Mouse (Mus musculus) embryo, embryonic 11 days (tissue): Measurements from ENCODE around the gene Prrt2.

Experiments used
- DNase-seq: peaks from one replicate; pipeline ENCODE4 v3.0.0-alpha.2; 2015

Gene Prrt2

GRCm38 (mm10) chr7:127019306-127019960 lies 1.6 kb downstream of the Prrt2 start:
- no peak for DNase-seq

- no peak for DNase-seq
Measured at GRCm38 (mm10) chr7:127018416-127019305, 2.4 kb downstream of the Prrt2 start.

DNA sequence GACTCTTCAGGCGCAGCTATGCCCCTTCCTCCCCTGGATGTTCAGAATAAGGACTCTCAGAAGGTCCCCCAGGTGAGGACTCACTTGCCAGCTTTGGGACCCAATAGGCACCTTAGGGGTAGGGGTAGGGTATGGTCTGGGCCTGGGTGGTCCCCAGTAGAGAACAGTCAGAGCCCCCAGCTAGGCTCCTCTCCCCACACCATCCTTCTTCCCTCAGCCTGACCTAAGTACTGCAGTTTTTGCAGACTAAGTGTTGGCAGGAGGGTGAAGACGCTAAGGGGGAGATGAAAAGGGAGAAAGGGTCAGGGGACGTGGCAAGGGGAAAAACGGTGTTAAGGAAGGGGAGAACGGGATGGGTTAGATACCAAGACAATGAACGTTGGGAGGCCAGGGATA lies 3.1 kb downstream of the Prrt2 start:
- no peak for DNase-seq

DNA sequence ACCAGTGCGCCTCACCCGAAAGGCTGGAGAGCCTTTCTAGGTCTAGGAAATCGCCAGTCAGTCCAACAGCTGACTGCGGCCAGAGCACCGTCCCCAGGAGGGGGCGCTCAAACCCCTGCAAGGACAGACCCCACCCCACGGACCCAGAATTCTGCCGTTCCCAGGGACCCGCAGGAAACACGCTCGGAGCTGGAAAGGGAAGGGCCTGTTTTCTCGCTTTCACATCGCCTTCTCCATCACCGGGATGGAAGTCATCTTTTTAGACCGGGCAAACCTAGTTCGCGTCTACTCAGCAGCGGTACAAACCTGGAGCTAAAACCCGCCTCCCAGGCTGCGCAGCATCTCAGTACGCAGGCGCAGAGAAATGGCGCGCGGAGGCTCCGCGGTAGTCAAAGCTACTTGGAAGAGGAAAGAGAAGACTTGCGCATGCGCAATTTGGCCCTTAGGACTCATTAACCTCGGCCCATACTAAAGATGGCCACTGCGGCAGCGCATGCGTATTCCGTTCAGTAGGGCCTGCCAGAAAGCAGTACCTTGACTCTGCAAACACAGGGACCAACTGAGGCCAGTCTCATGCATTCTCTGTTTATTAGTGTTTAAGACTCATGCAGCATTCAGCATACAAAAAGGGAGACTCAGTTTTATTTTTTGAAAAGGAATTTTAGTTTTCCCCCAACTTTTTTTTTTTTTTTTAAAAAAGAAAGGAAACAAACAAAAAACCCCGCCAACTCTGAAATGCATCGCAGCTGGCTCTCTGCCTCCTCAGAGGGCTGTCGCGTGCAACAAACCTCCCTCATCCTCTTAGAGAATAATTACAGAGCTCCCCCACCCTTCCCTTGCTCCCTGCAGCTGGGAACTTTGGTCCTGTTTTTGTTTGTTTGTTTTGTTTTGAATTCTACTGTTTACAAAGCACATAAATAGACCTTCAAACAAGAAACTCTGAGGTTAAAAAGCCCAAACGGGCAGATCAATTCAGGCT lies 3.8 kb downstream of the Prrt2 start, which contains the start of gene Pagr1a:
Gene Pagr1a (minus strand): TSS at position 382 of the 979 bp plus-strand sequence.
- peak; percentile 100 for DNase-seq

DNA sequence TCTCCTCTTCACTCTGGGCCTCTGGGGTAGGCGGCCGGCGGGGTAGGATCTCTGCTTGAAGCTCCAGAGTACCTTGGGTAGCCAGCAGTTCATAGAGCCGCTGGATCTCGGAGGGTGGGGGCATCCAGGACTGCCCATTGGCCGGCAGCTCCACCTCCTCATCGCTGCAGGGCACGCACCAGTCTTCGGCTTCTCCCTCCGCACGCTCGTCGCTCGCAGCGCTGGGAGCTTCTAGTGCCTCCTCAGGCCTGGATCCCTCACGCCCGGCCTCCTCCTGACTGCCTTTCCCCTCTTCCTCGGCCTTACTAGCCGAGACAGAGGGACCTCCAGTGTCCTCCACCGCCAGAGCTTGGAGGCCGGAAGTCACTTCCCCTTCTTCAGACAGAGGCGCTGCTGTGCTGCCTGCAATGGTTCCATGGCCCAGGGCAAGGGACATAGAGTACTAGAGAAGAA lies 4.5 kb downstream of the Prrt2 start:
- DNase-seq, result no peak

- DNase-seq, result no peak
Measured at GRCm38 (mm10) chr7:127016481-127016485, 4.7 kb downstream of the Prrt2 start, which contains the start of gene Pagr1b. TSS of gene Pagr1b (minus strand) at chr7:127016484.

DNA sequence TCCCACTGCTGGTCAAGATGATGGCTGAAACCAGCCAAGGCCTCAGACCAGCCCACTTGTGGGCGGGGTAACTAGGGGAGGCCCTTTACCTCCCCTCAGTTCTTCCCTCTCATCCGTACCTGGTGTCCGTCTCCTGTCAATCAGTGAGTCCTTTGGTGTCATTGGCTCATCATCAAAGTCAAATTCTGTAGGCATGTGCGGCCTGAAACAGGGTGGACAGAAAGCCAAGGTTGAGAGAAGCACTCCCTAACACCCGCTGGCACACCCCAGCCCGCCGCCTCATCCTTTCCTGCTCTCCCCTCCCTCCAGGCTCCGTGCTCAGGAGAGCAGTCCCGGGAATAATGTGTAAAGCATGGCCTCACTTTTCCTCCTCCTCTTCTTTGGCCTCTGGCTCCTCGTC lies 4.9 kb downstream of the Prrt2 start:
- peak; percentile 71 for DNase-seq

DNA sequence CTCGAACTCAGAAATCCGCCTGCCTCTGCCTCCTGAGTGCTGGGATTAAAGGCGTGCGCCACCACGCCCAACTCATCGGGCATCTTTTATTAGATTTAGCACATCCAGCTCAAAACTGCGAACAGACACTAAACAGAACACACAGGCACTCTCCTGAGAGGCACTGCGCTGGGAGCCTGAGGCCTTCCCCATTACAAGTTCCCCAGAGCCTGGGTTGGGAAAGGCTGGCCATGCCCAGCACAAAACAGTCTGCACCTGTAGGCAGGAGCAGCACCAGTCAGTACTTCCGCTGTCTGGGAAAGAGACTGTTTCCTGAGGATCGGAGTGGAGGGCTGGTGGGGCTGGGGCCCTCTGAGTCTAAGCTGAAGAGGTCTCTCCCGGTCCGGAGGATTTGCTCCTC lies 6.0 kb downstream of the Prrt2 start:
- DNase-seq, result no peak

- peak; percentile 64 for DNase-seq
Measured at GRCm38 (mm10) chr7:127014320-127014719, 6.7 kb downstream of the Prrt2 start, which contains the start of gene Mvp. TSS of gene Mvp (minus strand) at chr7:127014621.

GRCm38 (mm10) chr7:127013385-127013784 lies 7.6 kb downstream of the Prrt2 start:
- DNase-seq, result no peak

- no peak for DNase-seq
Measured at GRCm38 (mm10) chr7:127012845-127013244, 8.2 kb downstream of the Prrt2 start.

DNA sequence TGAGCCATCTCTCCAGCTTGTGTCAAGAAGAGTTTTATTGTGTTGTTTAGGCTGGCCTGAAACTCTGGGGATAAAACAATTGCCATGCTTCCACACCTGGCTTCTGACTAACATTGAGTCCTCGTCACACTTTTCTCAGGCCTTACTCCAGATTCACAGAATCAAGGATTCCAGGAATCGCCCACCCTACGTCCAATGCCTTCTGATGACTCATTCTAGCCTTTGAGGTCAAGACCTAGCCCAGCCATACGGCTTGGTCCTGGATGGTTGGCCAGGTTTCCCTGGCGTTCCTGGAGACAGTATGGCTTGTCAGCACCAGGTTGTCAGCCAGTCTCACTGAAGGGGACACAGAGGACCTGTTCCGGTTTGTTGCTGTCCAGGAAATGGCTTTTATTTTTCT lies 8.6 kb downstream of the Prrt2 start:
- no peak for DNase-seq

GRCm38 (mm10) chr7:127011717-127012116 lies 9.3 kb downstream of the Prrt2 start:
- no peak for DNase-seq

GRCm38 (mm10) chr7:127011051-127011450 lies 10.0 kb downstream of the Prrt2 start:
- no peak for DNase-seq

- DNase-seq, result no peak
Measured at GRCm38 (mm10) chr7:127009307-127010085, 11.5 kb downstream of the Prrt2 start.

- DNase-seq, result no peak
Measured at GRCm38 (mm10) chr7:127008239-127009019, 12.6 kb downstream of the Prrt2 start.

GRCm38 (mm10) chr7:127007313-127008024 lies 13.5 kb downstream of the Prrt2 start:
- DNase-seq, result no peak

DNA sequence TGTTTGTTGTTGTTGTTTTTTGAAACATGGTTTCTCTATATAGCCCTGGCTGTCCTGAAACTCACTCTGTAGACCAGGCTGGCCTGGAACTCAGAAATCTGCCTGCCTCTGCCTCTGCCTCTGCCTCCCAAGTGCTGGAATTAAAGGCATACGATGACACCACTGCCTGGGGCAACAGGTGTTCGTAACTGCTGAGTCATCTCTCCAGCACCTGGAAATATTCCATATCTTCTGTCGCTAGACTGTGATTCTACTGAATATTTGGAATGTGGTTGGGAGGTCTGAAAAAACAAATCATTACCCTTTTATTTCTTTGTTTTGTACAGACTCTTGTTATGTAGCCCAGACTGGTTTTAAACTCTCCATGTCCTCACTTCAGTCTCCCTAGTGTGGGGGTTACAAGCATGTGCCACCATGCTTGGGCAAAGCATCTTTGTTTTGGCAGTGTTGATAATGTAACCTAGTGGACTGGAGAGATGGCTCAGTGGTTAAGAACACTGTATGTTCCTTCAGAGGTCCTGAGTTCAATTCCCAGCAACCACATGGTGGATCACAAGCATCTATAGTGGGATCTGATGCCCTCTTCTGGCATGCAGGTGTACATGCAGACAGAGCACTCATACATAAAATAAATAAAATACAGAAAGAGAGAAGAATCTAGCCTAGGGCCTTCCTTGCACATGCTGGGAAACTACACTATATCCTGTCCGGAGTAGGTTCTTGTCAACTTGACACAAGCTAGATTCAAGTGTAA lies 16.7 kb downstream of the Prrt2 start:
- no peak for DNase-seq

GRCm38 (mm10) chr7:127003620-127004019 lies 17.4 kb downstream of the Prrt2 start:
- DNase-seq, result no peak

GRCm38 (mm10) chr7:126999568-126999967 lies 21.4 kb downstream of the Prrt2 start:
- DNase-seq, result no peak
